Mouse (Mus musculus) G1E (cell line): ENCODE data around the gene Stag1.

ENCODE experiments used
- CTCF ChIP-seq: IDR thresholded peaks from 2 replicates; pipeline ENCODE4 v1.5.1; 2012; ENCODE audit warnings: low read depth, low read length, inconsistent platforms, mixed read lengths
- GATA1 ChIP-seq: IDR thresholded peaks from 2 replicates; pipeline ENCODE4 v1.6.1; 2012; ENCODE audit warnings: borderline replicate concordance, low read length, inconsistent platforms, mixed read lengths

- TF ChIP-seq GATA1 (no peak), CTCF (no peak)
These were observed 48.7 kb downstream of the Stag1 start for GRCm38 (mm10) chr9:100646276-100646675.
